Mouse (Mus musculus): ENCODE measurements around the gene Slc12a7.

DNA sequence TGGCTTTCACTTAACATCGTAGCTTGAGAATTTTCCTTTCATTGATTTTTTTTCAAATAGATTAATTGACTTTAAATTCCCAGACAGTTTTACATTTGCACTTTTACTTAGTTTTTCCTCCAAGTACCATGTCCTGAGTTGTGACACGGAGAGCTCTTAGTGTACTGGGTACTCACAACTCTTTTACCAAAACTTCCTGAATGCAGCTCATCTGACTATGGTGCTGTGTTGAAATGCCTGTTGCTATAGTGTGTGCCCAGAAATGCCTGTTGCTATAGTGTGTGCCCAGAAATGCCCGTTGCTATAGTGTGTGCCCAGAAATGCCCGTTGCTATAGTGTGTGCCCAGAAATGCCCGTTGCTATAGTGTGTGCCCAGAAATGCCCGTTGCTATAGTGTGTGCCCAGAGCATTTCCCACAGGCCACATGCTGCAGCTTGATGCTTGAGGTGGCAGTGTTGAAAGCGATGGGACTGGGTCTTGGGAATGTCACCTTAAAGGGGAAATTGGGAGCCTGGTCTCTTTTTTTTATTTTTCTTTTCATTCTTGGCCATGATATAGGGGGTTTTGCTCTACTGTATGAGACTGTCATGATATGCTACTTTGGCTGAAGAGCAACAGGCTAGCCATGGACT, 28.1 kb upstream of the Slc12a7 start, which contains the start of gene Slc6a19:
- TF ChIP-seq CTCF (IDR thresholded peaks at IDR 0.05; ENCODE audit: low read depth) (no peak), EP300 (IDR thresholded peaks at IDR 0.05; ENCODE audit: low read depth) (no peak)

Data from liver, postnatal 0 days (tissue).